Mouse (Mus musculus) thymus, postnatal 14 days (tissue): ENCODE data around the gene Dync2li1.

Experiments
- DNase-seq: peaks from one replicate; pipeline ENCODE4 v3.0.0; 2021

Dync2li1 gene

DNA sequence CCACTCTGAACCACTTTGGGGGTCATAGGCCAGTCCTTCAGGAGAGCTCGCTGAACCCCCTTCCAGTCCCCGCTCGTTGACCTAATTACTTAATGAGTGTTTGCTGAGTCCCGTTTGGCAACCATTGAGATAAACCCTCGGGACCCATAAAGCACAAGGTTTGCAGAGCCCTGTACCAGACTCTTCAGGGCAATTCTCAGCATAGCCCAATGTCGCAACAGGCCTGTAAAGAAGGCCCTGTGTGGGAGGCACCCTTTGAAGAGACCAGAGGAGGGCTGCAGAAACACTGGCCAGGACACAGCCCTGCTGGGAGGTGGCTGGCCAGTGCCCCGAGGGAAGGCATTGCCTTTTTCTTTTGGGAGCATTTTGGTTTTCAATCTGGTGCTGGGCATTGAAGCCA is 14.3 kb upstream of the Dync2li1 start:
- no peak for DNase-seq

DNA sequence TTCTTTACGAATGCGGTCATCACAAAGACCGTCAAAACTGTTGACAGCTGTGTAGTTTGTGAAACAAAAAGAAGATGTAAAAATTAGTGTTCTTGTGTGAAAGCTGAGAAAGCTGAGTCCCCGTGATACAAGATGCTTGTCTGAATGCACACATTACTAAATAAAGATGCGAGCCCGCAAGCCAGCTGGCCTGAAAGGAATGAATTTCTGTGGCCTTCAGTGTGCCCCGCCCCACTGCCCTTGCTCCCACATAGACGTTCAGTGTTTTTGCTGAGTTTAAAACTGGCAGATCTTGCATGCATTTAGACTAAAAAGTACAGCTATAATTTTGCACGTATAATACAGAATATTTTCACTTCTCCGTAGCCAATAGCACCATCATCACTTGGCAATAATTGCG is 10.5 kb upstream of the Dync2li1 start:
- DNase-seq: no peak

DNA sequence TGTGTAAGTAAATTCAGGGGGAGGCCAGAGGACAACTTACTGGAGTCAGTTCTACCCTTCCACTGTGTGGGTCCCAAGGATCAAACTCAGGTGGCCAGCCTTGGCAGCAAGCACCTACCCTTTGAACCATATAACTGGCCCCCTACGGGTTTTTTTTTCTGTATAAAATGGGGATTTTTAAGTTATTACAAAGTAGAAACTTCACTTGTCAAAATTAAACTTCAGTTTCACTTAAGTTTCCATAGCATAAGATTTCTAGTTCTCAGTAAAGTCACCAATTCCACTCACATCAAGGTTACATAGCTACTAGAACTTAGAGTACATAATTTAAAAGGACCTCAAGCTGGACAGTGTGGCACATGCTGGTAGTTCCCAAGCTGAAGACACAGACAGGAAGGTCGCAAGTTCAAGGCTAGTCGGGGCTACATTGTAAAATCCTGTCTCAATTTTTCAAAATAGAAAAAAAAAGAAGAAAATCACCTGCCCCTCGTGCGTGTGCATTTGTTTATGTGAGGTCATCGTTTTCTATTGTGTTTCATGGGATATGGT is 9.7 kb upstream of the Dync2li1 start:
- no peak for DNase-seq

DNA sequence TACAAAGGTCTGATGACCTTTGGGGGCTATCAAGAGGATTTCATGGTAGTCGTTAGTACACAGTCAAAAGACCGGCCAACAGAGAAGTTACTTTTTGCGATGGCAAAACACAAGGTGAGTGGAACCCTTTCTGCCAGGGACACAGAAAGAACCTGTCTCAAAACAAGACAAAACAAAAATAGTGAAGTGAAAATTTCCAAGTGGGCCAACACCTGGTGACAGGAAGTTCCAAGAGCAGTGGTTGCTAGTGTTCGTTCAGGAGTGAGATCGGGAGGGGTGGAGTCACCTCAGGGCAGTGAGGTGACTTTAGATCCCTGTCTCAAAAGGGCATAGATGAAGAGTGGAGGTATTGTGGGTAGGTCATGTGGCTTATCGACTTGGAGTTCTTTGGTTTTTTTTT is 8.3 kb upstream of the Dync2li1 start:
- DNase-seq: no peak

DNA sequence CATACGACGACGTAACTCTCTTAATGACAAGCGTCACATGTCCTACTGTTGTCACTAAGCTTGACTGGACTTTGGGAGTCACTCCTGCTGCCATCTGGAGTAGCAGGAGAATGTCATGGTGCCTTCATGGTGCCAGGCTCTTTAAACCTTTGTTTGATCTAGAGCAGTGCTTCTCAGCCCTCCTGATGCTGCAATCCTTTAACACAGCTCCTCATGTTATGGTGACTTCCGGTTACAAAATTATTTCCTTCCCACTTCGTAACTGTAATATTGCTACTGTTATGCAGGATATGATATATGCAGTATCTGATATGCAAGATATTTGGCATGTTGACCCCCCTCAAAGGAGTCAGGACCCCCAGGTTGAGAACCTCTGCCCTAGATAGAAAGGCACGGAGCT is 7.2 kb upstream of the Dync2li1 start:
- DNase-seq: no peak

DNA sequence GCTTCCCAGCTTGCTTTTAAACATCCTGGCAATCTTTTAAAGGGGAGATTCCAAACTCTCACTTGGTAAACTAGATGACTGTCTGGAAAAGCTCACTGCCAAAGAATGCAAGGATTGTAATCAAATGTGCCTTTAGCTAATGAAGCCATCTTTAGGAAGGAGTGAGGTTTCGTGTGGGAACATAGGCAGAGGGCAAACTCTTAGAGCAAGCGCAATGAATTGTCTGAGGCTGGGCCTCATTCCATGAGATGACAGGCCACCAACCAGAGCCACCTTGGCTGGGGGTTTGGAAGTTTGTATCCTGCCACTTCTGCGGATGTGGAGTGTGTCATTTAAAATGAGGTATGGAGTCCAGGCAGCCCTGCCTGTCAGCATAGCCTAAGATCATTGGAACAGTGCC is 6.2 kb upstream of the Dync2li1 start:
- DNase-seq: no peak

DNA sequence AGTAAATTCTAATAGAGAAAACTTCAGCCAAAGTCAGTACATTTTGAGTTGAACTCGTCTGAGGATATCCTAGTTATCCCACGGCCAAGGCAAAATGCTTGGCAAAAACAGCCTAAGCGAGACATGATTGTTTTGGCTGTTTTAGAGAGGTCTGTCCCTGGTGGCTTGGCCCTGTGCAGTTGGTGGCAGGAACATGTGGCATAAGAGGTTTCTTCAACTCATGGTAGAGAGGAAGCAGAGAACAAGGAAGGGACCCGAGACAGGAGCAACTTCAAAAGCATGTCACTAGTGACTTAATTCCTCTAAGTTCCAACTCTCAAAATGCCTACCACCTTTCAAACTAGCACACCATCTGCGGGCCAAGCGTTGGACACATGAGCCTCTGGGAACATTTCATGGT is 5.7 kb upstream of the Dync2li1 start:
- no peak for DNase-seq

DNA sequence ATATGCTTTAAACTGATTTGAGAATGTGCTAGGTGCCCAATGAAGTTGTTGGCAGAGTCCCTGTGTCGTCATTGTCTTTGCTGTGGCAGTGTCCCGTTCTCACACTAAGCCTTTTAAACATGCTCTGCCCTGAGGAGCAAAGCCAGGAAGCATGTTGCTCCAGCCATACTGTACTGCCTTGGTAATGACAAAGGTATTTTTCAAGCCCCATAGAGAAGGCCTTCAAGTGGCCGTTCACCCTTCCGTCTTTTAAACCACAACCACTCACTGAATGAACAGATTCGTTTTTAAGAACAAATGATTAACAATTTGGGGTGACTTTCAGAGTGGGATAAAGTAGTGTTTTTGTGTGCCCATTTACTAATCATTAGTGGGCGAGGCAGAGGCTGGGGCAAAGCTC is 5.1 kb upstream of the Dync2li1 start:
- no peak for DNase-seq

DNA sequence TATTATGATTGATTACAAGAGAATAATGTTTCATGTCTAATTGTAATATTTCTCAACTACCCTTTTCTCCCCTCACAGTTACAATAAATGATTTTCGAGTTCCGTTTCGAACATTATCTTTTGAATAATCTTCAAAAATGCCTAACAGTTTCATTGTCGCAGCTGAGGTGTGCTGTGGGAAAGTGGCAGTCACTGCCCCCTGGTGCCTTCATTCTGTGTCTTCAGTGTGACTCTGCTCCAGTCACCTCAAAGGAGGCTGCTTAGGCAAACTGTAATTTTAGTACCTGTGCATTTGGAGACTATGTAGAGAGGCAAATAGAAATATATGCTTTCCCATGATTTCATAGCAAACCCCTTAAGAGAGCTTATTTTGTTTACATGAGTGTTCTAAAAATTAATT is 4.3 kb upstream of the Dync2li1 start:
- DNase-seq: no peak

DNA sequence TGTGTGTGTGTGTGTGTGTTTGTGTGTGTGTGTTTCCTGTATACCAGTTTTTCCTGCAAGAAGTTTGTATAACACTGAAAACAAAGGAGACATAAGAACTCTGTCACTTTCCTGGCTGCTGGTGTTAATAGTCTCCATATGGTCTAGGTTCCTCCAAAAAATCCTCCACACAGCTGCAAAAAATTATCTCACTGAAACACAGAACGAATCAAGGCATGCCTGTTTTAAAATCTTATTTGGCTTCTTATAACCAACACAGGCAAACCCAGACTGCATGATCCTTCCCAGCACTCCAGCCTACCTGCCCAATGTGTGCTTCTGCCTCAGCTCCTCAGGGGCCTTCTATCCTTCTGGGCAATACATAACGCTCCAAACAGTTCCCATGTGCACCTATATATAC is 3.4 kb upstream of the Dync2li1 start:
- DNase-seq: no peak

DNA sequence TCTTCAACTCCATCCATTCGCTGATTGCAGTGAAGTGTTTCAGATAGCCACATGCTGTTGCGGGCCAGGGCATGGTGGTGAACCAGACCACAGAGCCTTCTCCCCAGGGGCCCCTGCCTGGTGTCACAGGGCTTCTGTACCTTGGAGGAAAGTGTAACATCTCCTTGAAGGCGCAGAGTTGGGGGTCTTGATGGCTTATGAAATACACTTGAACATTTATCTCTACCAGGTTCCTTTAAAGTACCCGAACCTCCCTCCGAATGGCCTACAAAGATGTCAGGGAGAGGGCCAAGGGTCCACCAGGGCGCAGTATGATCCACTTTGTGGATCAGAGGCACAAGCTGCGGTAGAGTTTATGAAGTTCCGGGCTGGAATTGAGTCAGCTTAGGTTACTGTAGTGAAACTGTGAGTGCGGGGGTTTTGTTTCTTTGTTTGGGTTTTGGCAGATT is 585 bp downstream of the Dync2li1 start:
- DNase-seq: no peak

DNA sequence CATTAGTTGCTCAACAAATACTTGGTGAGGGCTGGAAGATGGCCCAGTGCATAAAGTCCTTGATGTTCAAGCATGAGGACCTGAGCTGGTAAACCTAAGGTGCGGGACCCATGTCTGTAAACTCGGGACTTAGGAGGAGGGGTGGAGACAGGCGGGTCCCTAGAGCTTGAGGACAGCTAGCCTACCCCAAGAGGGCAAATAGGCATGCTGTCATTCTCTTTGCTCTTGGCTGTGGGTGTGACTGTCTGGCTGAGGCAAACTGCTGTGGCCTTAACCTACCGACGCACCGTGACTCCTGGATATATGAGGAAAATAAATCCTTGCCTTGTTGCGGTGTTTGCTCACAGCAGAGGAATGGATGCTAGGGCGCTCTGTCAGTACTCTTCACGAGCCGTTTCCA is 1.4 kb downstream of the Dync2li1 start:
- DNase-seq: no peak

DNA sequence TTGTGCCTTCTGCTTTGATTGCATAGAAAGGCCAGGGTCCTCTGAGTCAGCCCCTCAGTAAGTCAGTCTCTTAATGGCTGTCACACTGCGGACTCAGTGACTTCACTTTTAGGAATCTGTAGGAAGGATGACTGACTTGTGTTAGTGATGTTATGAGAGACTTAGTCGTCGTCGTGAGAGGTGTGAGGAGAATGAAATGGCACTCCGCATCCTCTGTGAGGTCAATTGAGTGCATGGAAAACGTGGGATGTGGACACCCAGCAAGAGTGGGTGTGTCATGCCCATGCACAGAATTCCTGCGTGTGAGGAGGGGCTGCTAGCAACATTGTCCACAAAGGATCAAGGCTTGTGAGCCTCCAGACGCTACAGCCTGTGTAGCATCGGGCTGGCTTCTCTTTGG is 2.3 kb downstream of the Dync2li1 start:
- no peak for DNase-seq

DNA sequence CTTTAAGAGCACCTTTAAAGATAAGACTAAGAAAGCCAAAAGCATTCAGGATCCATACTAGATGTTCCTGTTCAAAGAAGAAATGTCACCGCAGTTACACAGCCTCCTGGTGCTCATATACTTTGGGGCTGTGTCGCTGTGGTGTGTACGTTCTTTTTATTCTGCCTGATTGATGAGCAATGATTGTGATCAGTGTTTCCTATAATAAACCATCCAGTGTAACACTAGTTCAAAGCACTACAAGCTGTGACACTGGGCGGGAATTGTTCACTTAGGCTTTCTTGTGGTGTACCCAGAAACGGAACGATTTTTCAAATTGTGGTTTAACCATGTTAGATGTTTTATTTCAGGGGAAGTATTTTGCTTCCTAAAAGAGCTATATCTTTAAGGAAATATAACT is 5.5 kb downstream of the Dync2li1 start:
- DNase-seq: no peak

DNA sequence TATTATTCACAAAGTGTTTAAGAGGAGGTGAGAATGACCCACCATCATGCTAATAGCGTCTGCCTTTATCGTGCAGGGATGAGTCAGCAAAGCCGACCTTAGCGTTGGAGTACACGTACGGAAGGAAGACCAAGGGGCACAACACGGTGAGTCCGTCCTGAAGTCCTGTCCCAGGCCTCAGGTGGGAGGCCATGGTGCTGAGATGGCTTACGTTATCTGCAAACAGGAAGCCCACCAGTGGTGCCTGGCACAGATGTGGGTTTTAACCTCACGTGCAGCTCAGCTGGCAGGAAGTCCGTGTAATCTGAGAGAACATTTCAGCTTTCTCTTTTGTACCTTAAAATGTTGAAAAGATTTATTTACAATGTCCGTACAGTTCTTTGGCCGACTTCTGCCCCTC is 7.1 kb downstream of the Dync2li1 start:
- DNase-seq: peak; percentile 68

DNA sequence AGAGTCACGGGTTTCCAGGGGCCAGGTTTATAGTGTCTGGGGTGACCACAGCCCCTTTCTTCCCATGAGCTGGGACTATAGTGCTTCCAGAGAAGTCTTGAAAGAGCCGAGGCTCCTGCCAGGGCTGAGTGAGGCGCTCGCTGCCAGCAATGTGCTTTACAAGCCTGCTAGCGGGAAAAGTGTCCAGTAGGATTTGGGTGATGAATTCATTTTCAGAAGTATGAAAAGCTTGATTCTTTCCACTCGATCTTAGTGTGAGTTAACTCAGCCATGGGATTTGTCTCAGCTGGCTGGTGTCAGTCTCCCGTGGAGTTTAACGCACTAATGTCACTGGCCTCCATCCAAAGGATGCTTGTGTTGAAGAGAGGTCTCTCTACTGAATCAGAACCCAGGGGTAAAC is 10.0 kb downstream of the Dync2li1 start:
- no peak for DNase-seq

DNA sequence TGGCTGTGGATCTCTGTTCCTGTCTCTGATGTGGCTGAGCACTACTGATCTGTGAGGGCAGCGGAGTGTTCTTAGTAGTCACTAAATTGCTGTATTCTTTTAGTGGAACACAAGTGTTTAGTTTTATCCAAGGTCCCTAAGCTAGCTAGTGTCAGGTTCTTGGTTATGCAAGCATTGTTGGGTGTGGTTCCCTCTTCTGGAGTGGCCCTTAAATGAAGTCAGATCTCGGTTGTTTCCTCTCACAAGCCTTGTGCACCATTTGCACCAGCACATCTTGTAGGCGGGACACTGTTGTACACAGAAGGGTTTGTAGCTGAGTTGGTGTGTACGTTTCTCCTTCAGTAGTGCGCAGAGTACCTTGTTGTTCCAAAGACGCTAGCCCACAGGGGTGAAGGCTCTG is 11.7 kb downstream of the Dync2li1 start:
- no peak for DNase-seq

DNA sequence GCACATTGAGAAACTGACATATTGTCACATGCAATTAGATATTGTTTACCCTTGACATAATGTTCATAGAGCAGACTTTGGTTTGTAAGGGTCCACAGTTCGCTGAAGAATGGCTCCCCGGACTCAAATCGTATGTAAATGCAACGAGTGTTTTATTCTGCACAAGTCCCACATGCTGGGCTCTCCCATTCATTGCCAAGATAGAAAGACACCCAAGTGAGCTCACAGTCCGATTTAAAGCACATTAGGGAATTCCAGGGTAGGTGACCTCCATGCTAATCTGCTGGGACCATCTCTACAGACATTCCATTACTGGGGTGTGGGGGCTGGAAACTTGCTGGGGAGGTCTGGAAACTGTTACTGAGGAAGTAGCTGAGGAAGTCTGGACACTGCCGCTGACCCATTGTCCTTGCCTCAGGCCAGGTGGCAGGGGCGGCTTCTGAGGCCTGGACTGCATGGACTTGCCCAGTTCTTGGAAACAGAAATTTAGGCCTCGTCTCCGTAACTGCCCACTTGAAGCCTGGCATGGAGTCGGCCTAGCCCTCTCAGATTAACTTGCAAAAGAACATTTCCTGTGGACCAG is 13.6 kb downstream of the Dync2li1 start:
- DNase-seq: no peak

DNA sequence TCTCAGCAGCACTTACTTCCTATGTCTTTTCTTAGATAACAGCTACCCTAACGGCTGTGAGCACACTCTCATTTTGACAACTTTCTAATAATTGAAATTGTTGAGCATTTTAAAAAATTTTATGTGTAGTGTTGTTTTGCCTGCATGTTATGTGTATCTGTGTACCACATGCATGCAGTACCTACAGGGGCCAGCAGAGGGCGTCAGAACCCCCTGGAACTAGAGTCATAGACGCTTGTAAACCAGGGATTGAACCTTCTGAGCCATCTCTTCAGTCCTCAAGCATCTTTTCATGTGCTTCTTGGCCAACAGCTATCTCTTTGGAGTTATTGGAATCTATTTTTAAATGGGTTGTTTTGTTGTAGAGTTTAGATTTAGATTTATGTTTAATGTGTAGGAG is 15.6 kb downstream of the Dync2li1 start:
- DNase-seq: peak; percentile 68

DNA sequence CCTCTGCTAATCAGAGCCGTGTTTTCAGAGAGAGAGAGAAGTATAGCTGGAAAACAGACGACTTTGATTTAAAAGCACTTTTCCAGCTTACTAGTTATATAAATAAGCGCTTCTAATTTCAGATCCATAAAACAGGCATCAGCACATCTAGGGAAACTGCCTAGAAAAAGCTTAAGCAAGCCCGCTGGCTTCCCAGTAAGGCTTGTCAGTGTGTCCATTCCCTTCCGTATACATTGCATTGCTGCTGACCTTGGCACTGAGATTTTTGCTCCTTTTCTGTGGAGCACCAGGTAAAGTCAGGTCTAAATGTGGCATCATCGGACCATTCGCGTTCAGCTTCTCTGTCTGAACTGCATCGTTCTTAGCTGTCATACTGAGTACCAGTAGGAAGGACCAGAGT is 16.0 kb downstream of the Dync2li1 start:
- no peak for DNase-seq

DNA sequence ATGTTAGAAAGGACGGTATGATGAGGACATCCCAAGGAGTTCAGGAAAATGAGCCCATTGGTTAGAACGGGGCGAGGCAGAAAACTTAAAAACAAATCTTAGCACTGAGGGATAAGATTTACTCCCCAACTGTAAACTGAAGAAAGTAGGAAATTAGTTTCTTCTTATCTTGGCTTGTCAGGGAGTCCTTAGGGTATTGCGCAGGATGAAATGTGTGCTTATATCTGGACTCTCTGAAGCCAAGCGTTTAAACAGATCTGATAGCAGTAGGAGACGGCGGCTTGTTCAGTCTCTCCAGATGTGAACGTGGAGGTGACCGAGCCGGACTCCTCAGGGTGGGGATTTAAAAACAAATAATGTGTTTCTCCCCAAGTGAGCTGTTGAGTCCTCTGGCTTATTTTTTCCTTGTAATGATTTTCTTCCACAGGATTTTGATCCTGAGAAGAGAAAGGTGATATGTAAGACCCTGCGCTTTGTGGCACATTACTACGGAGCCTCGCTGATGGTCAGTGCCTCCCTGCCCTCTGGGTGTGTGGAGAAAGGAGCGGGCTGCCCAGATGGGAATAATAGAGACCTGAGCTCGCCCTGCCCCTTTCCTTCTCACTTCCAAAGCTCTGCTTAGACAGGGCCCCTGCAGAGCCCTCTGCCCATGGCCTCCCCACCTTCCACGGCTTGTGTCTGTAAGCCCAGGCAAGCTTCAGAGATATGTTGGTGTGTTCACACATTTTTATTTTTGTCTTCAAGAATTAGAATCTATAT is 18.2 kb downstream of the Dync2li1 start:
- DNase-seq: no peak

DNA sequence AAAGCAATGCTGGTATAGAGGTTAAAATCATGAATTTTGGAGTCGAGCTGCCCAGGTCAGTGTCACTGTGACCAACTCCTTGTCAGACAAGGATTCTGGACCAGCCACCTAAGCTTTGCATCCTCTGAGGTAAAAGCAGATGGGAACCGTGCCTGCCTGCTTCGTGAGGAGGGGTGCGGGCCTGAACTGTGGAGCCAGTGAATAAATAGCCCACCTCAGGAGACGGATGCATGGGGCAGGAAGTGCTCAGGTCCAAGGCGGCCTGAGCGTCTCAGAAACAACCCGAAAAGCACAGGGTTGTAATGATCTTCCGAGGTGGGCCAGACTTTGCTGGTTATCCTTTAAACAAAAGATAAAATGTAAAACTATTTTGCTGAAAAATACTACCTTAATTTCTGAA is 18.8 kb downstream of the Dync2li1 start:
- DNase-seq: no peak

DNA sequence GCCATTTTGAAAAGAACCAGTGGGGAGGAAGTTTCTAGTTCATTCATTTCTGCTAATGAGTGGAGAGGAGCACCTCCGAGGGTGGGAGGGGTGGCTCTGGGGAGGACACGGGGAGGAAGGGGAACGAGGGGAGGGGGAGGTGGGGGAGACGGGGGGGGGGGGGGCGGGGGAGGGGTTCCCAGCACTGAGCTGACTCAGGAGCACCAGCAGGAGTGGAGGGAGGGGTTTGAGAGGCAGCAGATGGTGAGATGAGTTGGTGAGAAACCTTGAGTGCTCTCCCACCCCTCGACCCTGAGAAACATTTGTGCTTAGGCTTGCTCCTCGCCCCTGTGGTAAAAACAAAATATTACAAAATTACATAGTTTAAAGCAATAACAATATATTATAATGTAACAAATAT is 19.6 kb downstream of the Dync2li1 start:
- DNase-seq: no peak

DNA sequence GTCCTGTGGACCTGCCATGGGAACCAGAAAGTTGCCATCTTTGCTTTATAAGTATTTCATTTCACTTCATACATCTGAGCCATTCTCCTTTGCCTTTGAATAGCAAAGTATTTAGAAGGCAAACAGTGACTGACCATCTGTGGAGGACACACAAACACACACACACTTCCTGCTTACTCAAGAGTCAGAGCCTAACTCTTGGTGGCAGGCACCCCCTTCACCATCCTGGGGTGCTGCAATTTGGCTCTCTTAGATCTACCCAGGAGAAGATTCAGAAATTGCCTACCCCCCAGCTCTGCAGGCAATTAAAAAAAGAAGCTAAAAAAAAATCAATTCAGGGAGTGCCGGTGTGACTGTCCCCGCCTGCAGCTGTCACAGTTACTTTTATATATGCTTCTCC is 20.2 kb downstream of the Dync2li1 start:
- DNase-seq: no peak

DNA sequence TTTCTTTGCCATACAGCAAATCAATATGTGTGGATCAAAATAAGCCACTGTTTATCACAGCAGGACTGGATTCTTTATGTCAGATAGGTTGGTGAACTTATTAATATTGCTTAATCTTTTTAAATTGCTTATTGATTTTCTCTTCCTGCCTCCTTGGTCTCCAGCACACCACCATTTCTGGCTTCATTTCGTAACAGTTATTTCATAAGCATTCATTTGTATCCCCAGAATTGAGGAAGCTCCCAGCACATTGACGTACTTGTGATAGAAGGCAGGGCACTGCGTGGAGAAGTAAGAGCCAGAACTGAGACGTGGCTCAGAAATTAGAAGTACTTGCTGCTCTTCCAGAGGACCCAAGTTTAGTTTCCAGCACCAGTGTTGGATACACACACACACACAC is 21.3 kb downstream of the Dync2li1 start:
- DNase-seq: no peak
